ENCODE assay signal across 13 mouse cellular contexts in the genomic region with DNA sequence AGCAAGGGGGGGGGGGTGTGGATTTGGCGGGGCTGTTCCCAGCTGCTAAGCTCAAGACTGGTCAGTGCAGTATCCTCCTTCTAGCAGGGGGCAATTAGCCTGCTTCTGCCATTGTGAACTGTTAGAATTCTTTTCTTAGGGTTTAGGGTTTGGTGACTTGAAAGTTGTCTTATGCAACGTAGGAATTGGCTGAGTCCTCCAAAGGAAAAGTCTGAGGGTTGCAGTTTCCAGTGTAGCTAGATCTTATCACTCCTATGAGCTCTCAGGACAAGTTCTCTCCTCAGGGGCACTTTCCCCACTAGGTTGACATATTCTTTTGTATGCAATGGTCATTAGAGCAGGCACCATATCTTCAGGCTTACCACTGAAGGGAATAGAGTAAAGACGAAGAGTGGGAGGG. TPM values are rescaled to one million over a fixed set of nuclear protein-coding genes. Genes with fewer than 3 reads are reported as not detected.
DNase-seq lines count a peak whose midpoint lies in the region; ATAC-seq and TF ChIP-seq lines count a peak whose summit lies in the region.
"Had no signal": no experiment of that assay in that cellular context is flagged by ENCODE, and none has a peak within 500 bp of the region (broad histone marks: within the 10 kb centered on the region; RNA-seq: fewer than 3 reads in every experiment).

No protein-coding gene starts in this region.

- no peak for TF ChIP-seq CTCF in stomach, postnatal 0 days (IDR thresholded peaks at IDR 0.05; ENCODE audit: low read depth)

- DNase-seq in heart, postnatal 25 days (ENCODE audit: low spot score) = no peak
- DNase-seq in midbrain, embryonic 14.5 days = no peak
- no peak for DNase-seq in stomach, postnatal 0 days (ENCODE audit: low spot score)
- no peak for DNase-seq in thymus, postnatal 4 days
- no peak for DNase-seq in frontal cortex, postnatal 36 days (ENCODE audit: low spot score in 2 of 2)
- DNase-seq: adrenal gland, postnatal 36 days; cerebellum, adult 18-20 months; heart, adult 2 months; lung, postnatal 36 days had no signal

- intact Hi-C loops in heart, postnatal 25 days (cut with DNase I) = no loop called here

- ATAC-seq in heart, embryonic 15.5 days (replicated peaks; ENCODE audit: insufficient number of reproducible peaks, insufficient read depth, low FRiP score, low read depth) = no peak
- ATAC-seq in midbrain, embryonic 15.5 days (replicated peaks) = no peak
- no peak for ATAC-seq in midbrain, embryonic 14.5 days (ENCODE audit: low FRiP score, low TSS enrichment)
- no peak for ATAC-seq in hindbrain, embryonic 16.5 days
- ATAC-seq in stomach, postnatal 0 days (ENCODE audit: low FRiP score, low TSS enrichment) = no peak

- H3K27ac ChIP-seq in heart, embryonic 15.5 days = no peak overlapping the region
- no peak overlapping the region for H3K27ac ChIP-seq in midbrain, embryonic 15.5 days
- no peak overlapping the region for H3K27ac ChIP-seq in midbrain, embryonic 14.5 days (replicated peaks; ENCODE audit: low read depth, low read length)
- no peak overlapping the region for H3K27ac ChIP-seq in hindbrain, embryonic 16.5 days (ENCODE audit: low read depth, low read length)
- H3K27ac ChIP-seq in stomach, postnatal 0 days (replicated peaks) = no peak overlapping the region
- H3K27ac ChIP-seq: heart, adult 2 months; layer of hippocampus, adult 2 months had no signal

- H3K4me1 ChIP-seq in heart, embryonic 15.5 days (replicated peaks) = peaks cover 31% of the 10 kb centered on the region
- H3K4me1 ChIP-seq in midbrain, embryonic 15.5 days = peaks cover 10% of the 10 kb centered on the region
- peaks cover 5% of the 10 kb centered on the region; the same call in 1 of the 2 replicates for H3K4me1 ChIP-seq in midbrain, embryonic 14.5 days (ENCODE audit: control insufficient read depth, insufficient read depth, low read length)
- peaks cover 6% of the 10 kb centered on the region; the same call in 1 of the 2 replicates for H3K4me1 ChIP-seq in hindbrain, embryonic 16.5 days (ENCODE audit: control insufficient read depth, insufficient read depth, low read depth, low read length)
- H3K4me1 ChIP-seq in stomach, postnatal 0 days (replicated peaks; ENCODE audit: control insufficient read depth, insufficient read depth) = no peaks in the 10 kb centered on the region

- 20% methylated on average over 3 of the region's 3 CpGs for WGBS in heart, embryonic 15.5 days
- WGBS in midbrain, embryonic 15.5 days = 19% methylated on average over 3 of the region's 3 CpGs
- WGBS in midbrain, embryonic 14.5 days = 20% methylated on average over 3 of the region's 3 CpGs
- WGBS in hindbrain, embryonic 16.5 days = 27% methylated on average over 3 of the region's 3 CpGs
- WGBS in stomach, postnatal 0 days = 15% methylated on average over 3 of the region's 3 CpGs

- H3K4me3 ChIP-seq in heart, embryonic 15.5 days = peak overlapping the region; percentile 63; the same call in 1 of the 2 replicates
- peak overlapping the region; percentile 59; the same call in 1 of the 2 replicates for H3K4me3 ChIP-seq in midbrain, embryonic 15.5 days
- no peak overlapping the region for H3K4me3 ChIP-seq in midbrain, embryonic 14.5 days (replicated peaks; ENCODE audit: low read depth, low read length)
- no peak overlapping the region for H3K4me3 ChIP-seq in hindbrain, embryonic 16.5 days (ENCODE audit: low read length)
- peak overlapping the region; percentile 65 for H3K4me3 ChIP-seq in stomach, postnatal 0 days (ENCODE audit: low read depth, low read length)

- no peaks in the 10 kb centered on the region for H3K9me3 ChIP-seq in heart, embryonic 15.5 days (replicated peaks)
- H3K9me3 ChIP-seq in midbrain, embryonic 15.5 days = no peaks in the 10 kb centered on the region
- H3K9me3 ChIP-seq in midbrain, embryonic 14.5 days (ENCODE audit: control insufficient read depth, low read length) = no peaks in the 10 kb centered on the region
- no peaks in the 10 kb centered on the region for H3K9me3 ChIP-seq in hindbrain, embryonic 16.5 days (ENCODE audit: control insufficient read depth, low read length)
- no peaks in the 10 kb centered on the region for H3K9me3 ChIP-seq in stomach, postnatal 0 days (ENCODE audit: control insufficient read depth, low read length)

- no peak overlapping the region for H3K9ac ChIP-seq in heart, embryonic 15.5 days
- H3K9ac ChIP-seq in midbrain, embryonic 15.5 days = no peak overlapping the region
- no peak overlapping the region for H3K9ac ChIP-seq in midbrain, embryonic 14.5 days (replicated peaks; ENCODE audit: low read length)
- H3K9ac ChIP-seq in hindbrain, embryonic 16.5 days (ENCODE audit: low read depth, low read length) = no peak overlapping the region
- H3K9ac ChIP-seq in stomach, postnatal 0 days (ENCODE audit: low read length) = no peak overlapping the region

- H3K27me3 ChIP-seq in heart, embryonic 15.5 days = peaks cover 52% of the 10 kb centered on the region
- peaks cover 18% of the 10 kb centered on the region for H3K27me3 ChIP-seq in midbrain, embryonic 15.5 days (replicated peaks)
- peaks cover 21% of the 10 kb centered on the region for H3K27me3 ChIP-seq in midbrain, embryonic 14.5 days (ENCODE audit: control insufficient read depth, insufficient read depth, low read length)
- peaks cover 7% of the 10 kb centered on the region for H3K27me3 ChIP-seq in hindbrain, embryonic 16.5 days (replicated peaks; ENCODE audit: control insufficient read depth, insufficient read depth, low read length)
- H3K27me3 ChIP-seq in stomach, postnatal 0 days (ENCODE audit: control insufficient read depth, insufficient read depth, low read length) = no peaks in the 10 kb centered on the region

- no peaks in the 10 kb centered on the region for H3K36me3 ChIP-seq in heart, embryonic 15.5 days
- no peaks in the 10 kb centered on the region for H3K36me3 ChIP-seq in midbrain, embryonic 15.5 days (replicated peaks)
- no peaks in the 10 kb centered on the region for H3K36me3 ChIP-seq in midbrain, embryonic 14.5 days (ENCODE audit: control insufficient read depth, insufficient read depth, low read length)
- H3K36me3 ChIP-seq in hindbrain, embryonic 16.5 days (ENCODE audit: control insufficient read depth, insufficient read depth, low read length) = no peaks in the 10 kb centered on the region
- no peaks in the 10 kb centered on the region for H3K36me3 ChIP-seq in stomach, postnatal 0 days (ENCODE audit: control insufficient read depth, insufficient read depth, low read length)

- H3K4me2 ChIP-seq in heart, embryonic 15.5 days = peak overlapping the region; percentile 99
- H3K4me2 ChIP-seq in midbrain, embryonic 15.5 days = peak overlapping the region; percentile 97
- no peak overlapping the region for H3K4me2 ChIP-seq in midbrain, embryonic 14.5 days (ENCODE audit: low read length)
- H3K4me2 ChIP-seq in hindbrain, embryonic 16.5 days (ENCODE audit: low read length) = peak overlapping the region; percentile 100
- H3K4me2 ChIP-seq in stomach, postnatal 0 days (replicated peaks; ENCODE audit: low read depth) = peak overlapping the region; percentile 95

- no peak for TF ChIP-seq EP300 in stomach, postnatal 0 days (optimal IDR thresholded peaks at IDR 0.05)

RNA-seq across cellular contexts. Expression of a gene that starts 1.2 kb away (rescaled TPM):
- 1.0 and 2.8 TPM in 2 replicates for polyA plus RNA-seq in heart, embryonic 15.5 days (2015; fragmentation: Nextera tagmentation; extraction: Ambion mirVana)
- total RNA-seq in heart, postnatal 25 days (2021) = not detected
- polyA plus RNA-seq in midbrain, embryonic 15.5 days (2015; fragmentation: Nextera tagmentation; extraction: Ambion mirVana) = 12.6 and 13.7 TPM in 2 replicates
- polyA plus RNA-seq in midbrain, embryonic 14.5 days (2014; fragmentation: Nextera tagmentation; extraction: Ambion mirVana) = 8.7 and 9.7 TPM in 2 replicates
- polyA plus RNA-seq in hindbrain, embryonic 16.5 days (2015; fragmentation: Nextera tagmentation; extraction: Ambion mirVana) = 15.6 and 18.8 TPM in 2 replicates
- polyA plus RNA-seq in stomach, postnatal 0 days (2015; fragmentation: Nextera tagmentation; extraction: Ambion mirVana) = 31.2 and 31.8 TPM in 2 replicates

Comparison
In these comparisons a context has a peak if more than half of its experiments do, and no peak if none do; other contexts are left out.
1. H3K4me3 ChIP-seq: peak in heart, embryonic 15.5 days (single experiment), midbrain, embryonic 15.5 days (single experiment) and stomach, postnatal 0 days (single experiment); none in midbrain, embryonic 14.5 days (single experiment) and hindbrain, embryonic 16.5 days (single experiment).